Mouse (Mus musculus): Measurements from ENCODE around the gene Supt5.
A peak's percentile ranks its signal among the peaks of the same experiment; 100 is the strongest.
"Not testable (repeated sequence)": the region's sequence is repeated elsewhere in the genome, so short reads cannot be mapped to it uniquely, and the experiment has no call there.

The Supt5 gene

GRCm38 (mm10) chr7:28338108-28338998, at the start of gene Supt5:
Supt5 (minus strand) TSS chr7:28338746.
- peak; percentile 97 to 98 for DNase-seq (ENCODE audit: low spot score in 2 of 2)

DNA sequence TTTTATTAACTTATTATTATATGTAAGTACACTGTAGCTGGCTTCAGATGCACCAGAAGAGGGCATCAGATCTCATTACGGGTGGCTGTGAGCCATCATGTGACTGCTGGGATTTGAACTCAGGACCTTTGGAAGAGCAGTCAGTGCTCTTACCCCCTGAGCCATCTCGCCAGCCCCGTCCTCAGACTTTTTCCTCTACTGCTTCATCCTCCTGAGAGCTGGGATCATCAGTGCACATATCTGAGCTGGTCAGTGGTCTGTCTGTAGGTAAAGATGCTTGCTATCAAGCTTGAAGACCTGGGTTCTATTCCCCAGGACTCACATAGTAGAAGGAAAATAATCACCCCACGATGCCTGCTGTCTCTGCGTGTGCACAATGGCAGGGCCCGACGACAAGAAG, 48.8 kb upstream of the Supt5 start:
- DNase-seq (ENCODE audit: low spot score in 2 of 2): not testable (repeated sequence)

GRCm38 (mm10) chr7:28386877-28387276, 48.3 kb upstream of the Supt5 start:
- DNase-seq (ENCODE audit: low spot score in 2 of 2): not testable (repeated sequence)

GRCm38 (mm10) chr7:28386462-28386861, 47.9 kb upstream of the Supt5 start:
- peak; percentile 66 to 84 for DNase-seq (ENCODE audit: low spot score in 2 of 2)

DNA sequence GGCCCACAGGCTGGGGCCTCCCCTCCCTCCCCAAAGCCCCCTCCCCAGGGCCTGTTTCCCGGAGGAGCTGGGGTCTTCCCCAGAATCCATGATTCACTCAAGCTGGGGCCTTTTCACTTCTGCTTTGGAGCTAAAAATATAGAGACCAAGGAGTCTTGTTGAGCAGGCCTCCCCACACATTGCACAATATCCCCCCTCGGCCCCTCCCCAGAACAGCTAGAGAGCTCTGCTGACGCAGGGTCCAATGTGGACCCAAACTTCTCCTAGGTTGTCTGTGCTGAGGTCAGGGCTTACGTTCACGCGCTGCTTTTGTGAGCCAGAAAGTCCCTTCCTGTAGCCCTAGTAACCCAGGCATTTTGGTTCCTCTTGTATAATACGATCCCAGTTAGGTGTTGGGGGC, 47.5 kb upstream of the Supt5 start:
- DNase-seq (ENCODE audit: low spot score in 2 of 2): peak; percentile 58 to 72

GRCm38 (mm10) chr7:28385196-28385595, 46.6 kb upstream of the Supt5 start:
- no peak for DNase-seq (ENCODE audit: low spot score in 2 of 2)

DNA sequence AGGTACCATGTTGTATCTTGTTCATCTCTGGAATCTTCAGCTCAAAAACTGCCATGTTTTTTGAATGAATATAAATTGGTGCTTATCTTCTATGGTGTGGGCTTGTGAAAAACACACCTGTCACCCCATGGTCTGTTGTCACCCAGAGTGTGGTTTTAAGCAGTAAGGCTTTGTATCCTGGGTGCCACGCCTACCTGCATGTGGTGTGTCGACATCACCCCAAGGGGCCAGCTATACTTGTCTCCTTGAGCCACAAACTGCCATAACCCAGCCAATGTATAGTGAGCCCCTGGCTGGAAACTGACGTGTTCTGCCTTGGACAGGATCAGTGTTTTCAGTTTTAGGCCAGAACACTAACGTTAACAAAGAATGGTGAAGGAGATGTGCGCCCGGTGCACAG, 45.6 kb upstream of the Supt5 start:
- DNase-seq (ENCODE audit: low spot score in 2 of 2): no peak

DNA sequence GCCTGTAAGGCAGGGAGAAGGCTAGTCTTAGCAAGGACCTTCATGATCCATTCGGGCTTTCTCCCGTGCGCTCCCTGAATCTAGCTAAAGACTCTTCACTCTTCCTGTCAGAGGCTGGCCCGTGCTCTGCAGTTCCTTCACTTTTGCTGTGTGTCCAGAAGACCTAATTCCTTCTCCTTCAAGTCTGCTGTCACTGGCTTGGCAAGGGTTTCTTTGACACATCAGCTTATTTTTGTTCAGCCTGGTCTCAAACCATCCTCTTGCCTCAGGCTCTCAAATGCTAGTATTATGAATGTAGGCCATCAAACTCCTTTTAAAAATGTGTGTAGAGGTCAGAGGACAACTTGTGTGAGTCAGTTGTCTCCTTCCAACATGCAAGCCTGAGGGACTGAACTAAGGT, 45.1 kb upstream of the Supt5 start:
- no peak for DNase-seq (ENCODE audit: low spot score in 2 of 2)

GRCm38 (mm10) chr7:28382981-28383396, 44.4 kb upstream of the Supt5 start:
- peak; percentile 65 to 76 for DNase-seq (ENCODE audit: low spot score in 2 of 2)

DNA sequence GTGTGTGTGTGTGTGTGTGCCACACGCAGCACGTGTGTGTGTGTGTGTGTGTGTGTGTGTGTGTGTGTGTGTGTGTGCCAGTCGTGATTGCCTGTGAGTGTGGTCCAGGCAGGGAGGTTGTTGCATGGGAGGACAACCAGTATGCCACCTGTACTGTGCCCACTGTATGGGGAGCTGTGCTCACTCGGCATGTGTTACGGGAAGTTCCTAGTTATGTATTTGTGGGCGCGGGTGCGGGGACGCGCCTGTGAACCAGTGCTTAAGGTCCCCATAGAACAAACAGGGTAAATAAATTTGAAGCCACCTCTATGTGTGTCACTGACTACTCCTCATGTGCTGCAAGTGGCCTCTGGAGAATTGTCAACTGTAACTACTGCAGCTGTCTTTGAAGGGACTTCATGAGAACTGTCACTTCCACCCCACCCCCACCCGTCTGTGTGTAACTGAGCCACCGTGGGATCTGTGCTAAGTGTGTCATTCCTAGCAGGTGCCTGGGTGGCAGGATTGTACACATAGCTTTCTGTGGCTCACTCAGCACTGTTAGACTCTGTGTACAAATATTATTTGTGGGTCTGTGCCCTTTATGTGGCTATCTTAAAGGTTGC, 43.9 kb upstream of the Supt5 start:
- DNase-seq (ENCODE audit: low spot score in 2 of 2): peak in 1 of 2 experiments; percentile 53

DNA sequence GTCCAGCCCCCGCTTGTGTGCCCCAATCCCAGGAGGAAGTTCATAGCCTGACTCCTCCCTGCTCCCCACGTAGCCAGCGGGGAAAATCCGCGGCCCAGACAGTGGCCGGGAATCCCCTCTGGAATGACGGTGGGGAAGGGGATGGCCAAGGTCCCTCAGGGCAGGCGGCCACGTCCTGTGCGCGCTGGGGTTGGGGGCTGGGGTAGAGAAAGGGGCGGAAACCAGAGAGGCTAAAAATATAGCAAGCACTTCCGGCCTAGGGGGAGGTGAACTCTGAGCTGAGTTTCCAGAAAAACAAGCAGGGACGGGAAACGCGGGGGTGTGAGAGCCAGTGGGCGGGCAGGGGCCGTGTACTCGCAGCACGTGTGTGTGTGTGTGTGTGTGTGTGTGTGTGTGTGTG, 43.4 kb upstream of the Supt5 start:
- peak; percentile 93 to 96 for DNase-seq (ENCODE audit: low spot score in 2 of 2)

DNA sequence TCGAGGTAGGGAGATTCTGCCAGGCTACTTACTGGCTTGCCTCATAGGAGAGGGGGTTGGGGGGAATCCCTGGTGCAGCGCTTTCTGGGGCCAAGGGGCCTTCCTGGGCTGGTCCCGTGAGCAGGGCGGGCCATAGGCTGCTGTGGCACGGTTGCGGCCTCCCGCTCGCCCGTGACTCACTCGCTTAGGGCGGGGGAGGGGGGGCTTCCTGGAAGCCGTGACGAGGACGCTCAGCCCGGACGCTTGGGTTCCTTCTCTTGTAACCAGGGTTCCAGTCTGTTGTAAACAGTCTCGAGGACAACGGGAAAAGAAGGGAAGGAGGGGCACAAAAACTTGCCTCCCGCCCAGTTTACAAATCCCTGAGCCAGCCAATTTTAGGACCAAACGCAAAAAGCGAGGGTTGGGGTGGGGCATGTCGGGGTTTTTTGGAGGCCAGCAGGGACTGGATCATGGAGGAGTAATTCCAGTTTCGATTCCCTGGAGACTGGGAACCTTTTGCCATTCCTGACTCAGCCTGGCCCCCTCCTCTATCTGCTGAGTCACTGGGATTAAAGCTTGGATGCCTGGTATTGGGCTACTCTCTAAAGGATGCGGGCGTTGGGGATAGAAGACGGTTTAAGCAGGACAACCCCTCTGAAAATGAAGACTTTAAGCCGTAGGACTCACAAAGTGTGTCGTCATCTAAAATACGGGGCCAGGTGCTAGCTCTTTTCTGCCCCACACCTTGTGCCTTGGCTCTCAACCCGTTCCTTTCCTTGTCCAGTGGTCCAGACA, 42.7 kb upstream of the Supt5 start:
- DNase-seq (ENCODE audit: low spot score in 2 of 2): peak; percentile 94

- no peak for DNase-seq (ENCODE audit: low spot score in 2 of 2)
These were observed 41.9 kb upstream of the Supt5 start, which contains the start of gene Zfp36 for GRCm38 (mm10) chr7:28380237-28381016. Zfp36 (minus strand) TSS chr7:28380253.

DNA sequence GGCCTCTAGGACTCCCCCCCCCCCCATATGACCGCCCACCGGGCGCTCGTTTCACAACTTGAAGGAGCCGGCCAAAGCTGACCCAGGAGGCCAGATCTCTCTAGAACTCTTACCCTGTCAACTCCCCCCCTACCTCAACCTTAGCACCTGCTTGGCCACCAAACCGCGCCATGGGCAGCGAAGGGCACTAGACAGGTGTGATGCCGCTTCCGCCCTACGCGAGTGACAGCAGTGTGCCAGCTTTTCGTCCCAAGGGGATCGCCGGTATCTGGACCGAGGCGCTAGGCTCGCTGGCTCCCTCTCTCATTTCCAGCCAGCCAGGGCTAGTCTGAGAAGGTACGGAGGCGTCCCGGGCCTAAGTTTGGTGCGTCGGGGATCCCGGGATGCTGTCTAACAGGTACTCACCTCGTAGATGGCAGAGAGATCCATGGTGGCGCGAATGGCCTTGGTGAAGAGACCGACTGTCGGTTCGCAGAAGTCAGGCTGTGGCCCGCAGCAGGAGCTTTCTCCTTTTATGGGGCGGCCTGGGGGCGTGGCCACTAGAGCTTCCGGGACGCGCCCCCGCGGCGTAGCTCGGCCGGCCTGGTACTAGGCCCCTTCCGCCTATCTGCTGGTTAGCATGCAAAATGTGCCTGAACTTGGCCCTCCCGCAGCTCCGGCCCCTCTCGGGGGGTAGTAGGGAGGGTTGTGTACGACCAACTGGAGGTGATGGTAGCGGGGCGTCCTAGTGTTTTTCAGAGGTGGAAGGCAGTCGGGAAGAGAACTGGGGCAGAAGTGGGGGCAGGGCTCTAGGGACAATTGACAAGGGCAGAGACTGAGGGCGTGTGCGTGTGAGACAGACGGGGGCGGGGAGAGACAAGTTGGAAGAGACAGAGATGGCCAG, 40.5 kb upstream of the Supt5 start:
- peak; percentile 96 for DNase-seq (ENCODE audit: low spot score in 2 of 2)

GRCm38 (mm10) chr7:28378066-28378690, 39.6 kb upstream of the Supt5 start:
- peak; percentile 69 to 71 for DNase-seq (ENCODE audit: low spot score in 2 of 2)

- DNase-seq (ENCODE audit: low spot score in 2 of 2): peak; percentile 35 to 54
These were observed 38.9 kb upstream of the Supt5 start for GRCm38 (mm10) chr7:28377190-28378065.

- DNase-seq (ENCODE audit: low spot score in 2 of 2): peak; percentile 90 to 94
These were observed 37.6 kb upstream of the Supt5 start for GRCm38 (mm10) chr7:28376011-28376771.
